Mouse (Mus musculus) midbrain, postnatal 0 days (tissue): Measurements from ENCODE around the gene Cacnb1. TPM values are rescaled to one million over a fixed set of nuclear protein-coding genes. Genes with fewer than 3 reads are reported as not detected.

Source experiments
- ATAC-seq: fragments of 200-750 bp; cut with Nextera tagmentation; 2 replicates; pipeline ENCODE4 v1.8.0; 2017; ENCODE audit warnings: moderate number of reproducible peaks, mild to moderate bottlenecking, moderate TSS enrichment, moderate library complexity; ENCODE audit not compliant: low FRiP score
- DNase-seq: peaks from one replicate; pipeline ENCODE4 v3.0.0-alpha.2; 2015; ENCODE audit warnings: low spot score
- H3K27ac ChIP-seq: fragments of 300-500 bp; sonication (generic); 2 replicates; pipeline ENCODE4 v1.5.1; 2014; ENCODE audit warnings: low read depth, mild to moderate bottlenecking, low read length, mixed read lengths
- H3K27me3 ChIP-seq: fragments of 300-500 bp; sonication (generic); 2 replicates; pipeline ENCODE4 v1.6.1; 2014; ENCODE audit warnings: low read length, control low read depth, mixed read lengths; ENCODE audit not compliant: insufficient read depth
- H3K36me3 ChIP-seq: fragments of 300-500 bp; sonication (generic); 2 replicates; pipeline ENCODE4 v1.6.1; 2014; ENCODE audit warnings: low read length, control low read depth, mixed read lengths; ENCODE audit not compliant: insufficient read depth
- H3K4me1 ChIP-seq: fragments of 300-500 bp; sonication (generic); 2 replicates; pipeline ENCODE4 v1.6.1; 2014; ENCODE audit warnings: mild to moderate bottlenecking, control low read depth, antibody characterized with exemption, low read length, mixed read lengths; ENCODE audit not compliant: insufficient read depth
- H3K4me2 ChIP-seq: fragments of 300-500 bp; sonication (generic); 2 replicates; pipeline ENCODE4 v1.6.1; 2014; ENCODE audit warnings: low read depth, mild to moderate bottlenecking, low read length, mixed read lengths; ENCODE audit not compliant: poor library complexity, severe bottlenecking
- H3K4me3 ChIP-seq: fragments of 300-500 bp; sonication (generic); 2 replicates; pipeline ENCODE4 v1.5.1; 2014; ENCODE audit warnings: low read depth, mild to moderate bottlenecking, low read length, moderate library complexity
- H3K9ac ChIP-seq: fragments of 300-500 bp; sonication (generic); replicated peaks from 2 replicates; pipeline ENCODE4 v1.6.1; 2014; ENCODE audit warnings: mild to moderate bottlenecking, low read length, moderate library complexity, mixed read lengths; ENCODE audit not compliant: poor library complexity, severe bottlenecking
- H3K9me3 ChIP-seq: fragments of 300-500 bp; sonication (generic); 2 replicates; pipeline ENCODE4 v1.6.1; 2016; ENCODE audit warnings: low read length, control low read depth
- CTCF ChIP-seq: IDR thresholded peaks from 2 replicates; pipeline ENCODE4 v1.5.1; 2016; ENCODE audit warnings: antibody characterized with exemption, mild to moderate bottlenecking
- WGBS: fragments of 180-500 bp; shearing (Covaris S2); extraction: QIAGEN DNeasy Blood & Tissue Kit; methylation state at CpG from one replicate; pipeline ENCODE4 v1.1.7; 2014; 5-methylcytosine and 5-hydroxymethylcytosine counted together
- microRNA-seq: library from miRNA; unstranded; fragments of <30 nt; microRNA quantifications from one replicate; pipeline ENCODE4, GENCODE M21; 2016; ENCODE audit warnings: borderline number of aligned reads
- polyA plus RNA-seq: library from polyadenylated mRNA; unstranded; fragments of >200 nt; fragmentation: Nextera tagmentation; extraction: Ambion mirVana; gene quantifications from 2 replicates; pipeline ENCODE4 v1.2.1, GENCODE M21; 2015
- total RNA-seq: library from RNA; depleted of rRNA; stranded (reverse); fragments of >200 nt; gene quantifications from 2 replicates; pipeline ENCODE4 v1.2.3, GENCODE M21; 2014; rRNA removed

The Cacnb1 gene
- total and polyA plus RNA-seq, 2 experiments from 2014 or later: 63.2 to 96.4 TPM

DNA sequence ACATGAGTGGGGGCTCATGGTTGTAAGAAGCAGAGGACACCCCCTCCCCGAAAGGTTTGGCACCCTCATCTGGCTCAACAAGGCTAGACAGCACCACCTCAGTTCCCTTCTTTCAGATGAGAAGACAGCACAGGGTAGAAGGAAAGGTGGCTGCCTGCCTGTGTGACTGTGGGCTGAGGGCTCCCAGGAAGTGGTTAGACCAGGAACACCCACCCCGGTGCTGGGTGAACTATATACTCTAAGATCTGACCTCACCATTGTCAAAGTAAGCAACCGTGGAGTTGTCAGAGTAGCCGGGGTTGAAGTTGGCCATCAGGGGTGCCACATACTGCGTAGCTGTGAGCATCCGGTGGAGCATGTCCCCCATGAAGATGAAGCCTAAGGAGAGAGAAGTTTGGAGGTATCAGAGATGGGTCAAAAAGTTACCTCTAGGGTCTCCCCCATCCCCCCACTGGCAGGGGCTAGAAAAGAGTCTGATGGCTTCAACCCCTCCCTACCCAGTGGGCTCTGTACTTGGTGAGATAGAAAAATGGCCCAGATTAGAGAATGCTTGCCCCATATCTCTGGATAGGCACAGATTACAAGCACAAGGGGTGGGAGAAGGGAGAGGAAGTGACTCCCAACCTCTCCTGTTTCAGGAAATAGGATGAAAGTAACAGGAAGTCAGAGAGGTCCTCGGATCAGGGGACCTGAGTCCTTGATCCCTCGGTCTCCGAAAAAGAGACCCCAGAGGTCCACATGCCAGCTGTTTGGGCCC lies 67.5 kb downstream of the Cacnb1 start:
- no peak overlapping the region for H3K9ac ChIP-seq
- no peaks in the 10 kb centered on the region for H3K9me3 ChIP-seq
- DNase-seq (no peak), ATAC-seq (no peak)
- WGBS: 80% methylated on average over 9 of the region's 9 CpGs
- H3K4me1 ChIP-seq: peaks cover 17% of the 10 kb centered on the region; the same call in 1 of the 2 replicates
- TF ChIP-seq CTCF: no peak
- no peaks in the 10 kb centered on the region for H3K36me3 ChIP-seq
- H3K4me2 ChIP-seq: no peak overlapping the region
- H3K27me3 ChIP-seq: no peaks in the 10 kb centered on the region
- H3K4me3 ChIP-seq: no peak overlapping the region
- no peak overlapping the region for H3K27ac ChIP-seq

DNA sequence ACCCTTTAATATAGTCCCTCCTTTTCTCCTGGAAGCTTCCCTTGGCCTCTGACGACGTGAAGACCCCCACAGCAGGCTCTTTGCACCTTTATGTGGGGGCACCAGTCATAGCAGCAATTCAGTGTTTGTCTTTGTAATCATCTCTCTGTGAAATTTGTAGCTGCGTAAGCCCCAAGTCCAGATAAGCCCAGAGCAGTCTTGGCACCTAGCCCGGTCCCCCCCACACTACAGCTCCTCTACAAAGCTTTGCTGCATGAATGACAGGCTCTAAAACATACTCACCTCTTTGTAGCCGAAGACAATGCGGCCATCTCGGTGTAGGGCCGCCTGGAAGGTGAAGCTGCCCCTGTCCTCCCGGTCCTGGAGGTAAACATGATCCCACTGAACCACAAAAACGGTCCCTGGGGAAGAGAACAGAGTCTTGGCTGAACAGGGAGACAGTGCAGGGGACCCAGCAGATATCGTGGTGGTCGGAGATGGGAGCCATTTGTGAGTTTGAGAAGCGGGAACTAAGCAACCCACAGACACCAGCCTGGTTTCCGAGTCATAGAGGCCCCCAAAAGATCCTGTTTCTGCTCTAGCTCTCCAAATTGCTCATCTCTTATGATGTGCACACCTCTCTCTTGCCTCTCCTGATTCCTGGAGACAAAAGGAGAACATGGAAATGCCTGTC lies 68.2 kb downstream of the Cacnb1 start:
- Histone ChIP-seq H3K9me3 (no peaks in the 10 kb centered on the region), H3K4me2 (no peak overlapping the region), H3K9ac (no peak overlapping the region), H3K4me1 (peaks cover 23% of the 10 kb centered on the region; the same call in 1 of the 2 replicates), H3K4me3 (no peak overlapping the region), H3K27me3 (no peaks in the 10 kb centered on the region), H3K36me3 (no peaks in the 10 kb centered on the region), H3K27ac (no peak overlapping the region)
- TF ChIP-seq CTCF: no peak
- DNase-seq (no peak), ATAC-seq (no peak)
- 60% methylated on average over 14 of the region's 14 CpGs for WGBS

DNA sequence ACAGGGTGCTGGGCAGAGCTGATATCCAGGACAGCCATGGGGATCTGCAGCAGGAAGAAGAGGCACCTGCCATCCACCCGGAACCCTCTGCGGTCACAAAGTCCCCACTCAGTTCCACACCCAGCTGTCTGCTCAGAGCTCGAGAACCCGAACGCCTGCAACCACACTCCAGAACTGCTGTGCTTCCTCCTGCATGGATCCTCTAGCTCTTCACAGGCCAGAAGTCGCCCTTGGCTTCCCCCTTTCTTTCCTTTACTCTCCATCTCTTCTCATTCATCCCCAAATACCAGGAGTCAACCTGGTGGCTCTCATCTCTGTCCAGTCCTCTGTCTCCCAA lies 68.9 kb downstream of the Cacnb1 start:
- Histone ChIP-seq H3K4me3 (no peak overlapping the region), H3K36me3 (no peaks in the 10 kb centered on the region), H3K4me2 (no peak overlapping the region), H3K9me3 (no peaks in the 10 kb centered on the region), H3K4me1 (peaks cover 20% of the 10 kb centered on the region; the same call in 1 of the 2 replicates), H3K27ac (no peak overlapping the region), H3K9ac (no peak overlapping the region), H3K27me3 (no peaks in the 10 kb centered on the region)
- DNase-seq (no peak), ATAC-seq (no peak)
- 91% methylated on average over 6 of the region's 6 CpGs for WGBS
- no peak for TF ChIP-seq CTCF

DNA sequence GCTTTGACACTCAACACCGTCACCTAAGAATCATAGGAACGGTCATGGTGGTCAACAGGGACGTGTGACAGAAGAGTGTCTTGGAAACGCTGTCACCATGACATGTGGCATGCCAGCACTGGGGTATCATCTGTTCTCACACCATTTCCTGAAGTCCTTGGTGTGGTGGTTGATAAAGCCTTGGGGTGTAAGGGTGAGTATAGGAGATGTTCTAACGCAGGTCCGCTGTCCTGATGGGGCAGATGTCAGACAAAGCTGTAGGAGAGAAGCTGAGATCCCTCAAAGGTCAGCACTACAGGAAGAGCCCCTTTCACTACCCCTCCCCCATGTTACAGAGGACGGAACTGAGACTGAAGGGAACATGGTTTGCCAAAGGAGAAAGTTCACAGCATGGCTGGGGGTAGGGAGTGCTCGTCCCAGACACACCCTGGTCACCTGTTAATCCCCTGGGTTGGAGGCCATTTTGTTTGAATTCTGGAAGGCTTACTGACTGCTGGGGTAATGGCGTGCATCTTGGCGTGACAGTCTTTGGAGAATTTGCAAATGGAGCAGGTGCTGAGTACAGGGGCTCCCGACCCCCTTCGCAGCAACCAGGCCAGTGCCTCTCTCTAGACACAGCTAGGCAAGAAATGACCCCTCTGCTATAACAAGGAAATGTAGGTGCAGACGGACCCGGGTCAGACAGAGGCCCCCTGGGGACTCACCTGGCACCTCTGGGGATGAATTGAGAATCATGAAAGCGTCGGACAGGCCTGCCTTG lies 69.5 kb downstream of the Cacnb1 start:
- no peak overlapping the region for H3K4me2 ChIP-seq
- 78% methylated on average over 16 of the region's 16 CpGs for WGBS
- H3K4me3 ChIP-seq: no peak overlapping the region
- DNase-seq: no peak
- no peaks in the 10 kb centered on the region for H3K27me3 ChIP-seq
- H3K9me3 ChIP-seq: no peaks in the 10 kb centered on the region
- ATAC-seq: no peak
- no peak overlapping the region for H3K9ac ChIP-seq
- no peaks in the 10 kb centered on the region for H3K36me3 ChIP-seq
- no peak overlapping the region for H3K27ac ChIP-seq
- peaks cover 20% of the 10 kb centered on the region; the same call in 1 of the 2 replicates for H3K4me1 ChIP-seq
- no peak for TF ChIP-seq CTCF

DNA sequence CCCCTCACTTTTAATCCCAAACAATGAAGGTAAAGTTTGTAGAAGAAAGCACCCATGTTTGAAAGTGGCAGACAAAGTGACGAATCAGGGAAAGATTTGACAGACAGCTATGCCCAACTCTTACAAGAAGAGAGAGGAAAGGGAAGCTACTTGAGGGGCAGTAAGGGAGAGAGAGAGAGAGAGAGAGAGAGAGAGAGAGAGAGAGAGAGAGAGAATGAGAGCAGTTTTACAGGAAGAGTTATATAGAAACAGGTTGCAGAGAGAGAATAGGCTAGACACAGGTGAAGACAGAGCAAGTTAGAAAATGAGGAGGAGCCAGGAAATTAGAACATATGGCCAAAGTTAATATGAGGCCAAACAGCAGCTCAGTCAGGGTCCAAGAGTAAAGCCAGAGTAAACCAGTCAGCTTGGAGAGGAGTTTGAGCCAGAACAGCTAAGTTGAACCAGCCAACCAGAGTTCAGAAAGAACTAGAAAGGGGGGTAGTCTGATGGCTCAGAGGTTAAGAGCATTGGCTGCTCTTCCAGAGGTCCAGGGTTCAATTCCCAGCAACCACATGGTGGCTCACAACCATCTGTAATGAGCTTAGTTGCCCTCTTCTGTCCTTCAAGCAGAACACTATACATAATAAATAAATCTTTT lies 70.3 kb downstream of the Cacnb1 start:
- H3K4me2 ChIP-seq: no peak overlapping the region
- WGBS: 85% methylated on average over 1 of the region's 1 CpGs

More for the DNA sequence above, 70.3 kb downstream of the Cacnb1 start:
- no peak overlapping the region for H3K4me3 ChIP-seq
- DNase-seq (no peak), ATAC-seq (no peak)
- no peaks in the 10 kb centered on the region for H3K27me3 ChIP-seq
- peaks cover 20% of the 10 kb centered on the region; the same call in 1 of the 2 replicates for H3K4me1 ChIP-seq
- no peaks in the 10 kb centered on the region for H3K36me3 ChIP-seq
- no peak overlapping the region for H3K9ac ChIP-seq
- no peak for TF ChIP-seq CTCF
- no peak overlapping the region for H3K27ac ChIP-seq
- no peaks in the 10 kb centered on the region for H3K9me3 ChIP-seq

Small RNA genes lying within 50 kb of the gene (microRNA-seq; reads per million reads assigned to microRNA genes)
- not detected for gene Gm27597

Other genes starting within 250 kb of the Cacnb1 start
- not detected in 2 replicates for gene 1700001P01Rik, start 247.1 kb downstream of the Cacnb1 start, total RNA-seq
- gene 1700001P01Rik, start 247.1 kb downstream of the Cacnb1 start, polyA plus RNA-seq: 0.29 TPM in 1 of 2 replicates, not detected in the other
- 177 and 224 TPM in 2 replicates for gene Rpl23, start 240.6 kb downstream of the Cacnb1 start, total RNA-seq
- gene Rpl23, start 240.6 kb downstream of the Cacnb1 start, polyA plus RNA-seq: 308 and 329 TPM in 2 replicates
- gene Lasp1, start 224.0 kb downstream of the Cacnb1 start, total RNA-seq: 206 and 216 TPM in 2 replicates
- 174 and 179 TPM in 2 replicates for gene Lasp1, start 224.0 kb downstream of the Cacnb1 start, polyA plus RNA-seq
- gene B230217C12Rik, start 182.3 kb downstream of the Cacnb1 start, total RNA-seq: 37.7 and 43.6 TPM in 2 replicates
- gene B230217C12Rik, start 182.3 kb downstream of the Cacnb1 start, polyA plus RNA-seq: 38.2 and 41.8 TPM in 2 replicates
- gene Fbxo47, start 138.9 kb downstream of the Cacnb1 start, total RNA-seq: 0.38 and 0.80 TPM in 2 replicates
- 0.33 and 0.88 TPM in 2 replicates for gene Fbxo47, start 138.9 kb downstream of the Cacnb1 start, polyA plus RNA-seq
- 2.4 and 3.1 TPM in 2 replicates for gene Plxdc1, start 36.6 kb downstream of the Cacnb1 start, total RNA-seq
- 4.9 and 5.6 TPM in 2 replicates for gene Plxdc1, start 36.6 kb downstream of the Cacnb1 start, polyA plus RNA-seq
- 1.1 and 2.9 TPM in 2 replicates for gene Arl5c, start 26.9 kb downstream of the Cacnb1 start, total RNA-seq
- gene Arl5c, start 26.9 kb downstream of the Cacnb1 start, polyA plus RNA-seq: 2.9 and 4.5 TPM in 2 replicates
- 597 and 686 TPM in 2 replicates for gene Rpl19, start 3.7 kb upstream of the Cacnb1 start, total RNA-seq
- gene Rpl19, start 3.7 kb upstream of the Cacnb1 start, polyA plus RNA-seq: 591 and 620 TPM in 2 replicates
- 4.4 and 8.3 TPM in 2 replicates for gene Stac2, start 30.4 kb upstream of the Cacnb1 start, total RNA-seq
- 3.5 and 4.1 TPM in 2 replicates for gene Stac2, start 30.4 kb upstream of the Cacnb1 start, polyA plus RNA-seq
- 24.0 and 25.7 TPM in 2 replicates for gene Fbxl20, start 127.4 kb upstream of the Cacnb1 start, total RNA-seq
- gene Fbxl20, start 127.4 kb upstream of the Cacnb1 start, polyA plus RNA-seq: 12.4 and 16.3 TPM in 2 replicates
- 36.2 and 40.6 TPM in 2 replicates for gene Med1, start 170.3 kb upstream of the Cacnb1 start, total RNA-seq
- gene Med1, start 170.3 kb upstream of the Cacnb1 start, polyA plus RNA-seq: 46.0 and 49.9 TPM in 2 replicates
- 25.8 and 35.2 TPM in 2 replicates for gene Cdk12, start 180.0 kb upstream of the Cacnb1 start, total RNA-seq
- 3.7 and 5.7 TPM in 2 replicates for gene Cdk12, start 180.0 kb upstream of the Cacnb1 start, polyA plus RNA-seq